Mouse (Mus musculus) MEL (cell line): Measurements from ENCODE around the gene Zc3h12b. TPM values are rescaled to one million over a fixed set of nuclear protein-coding genes. Genes with fewer than 3 reads are reported as not detected.
"Not testable (repeated sequence)": the region's sequence is repeated elsewhere in the genome, so short reads cannot be mapped to it uniquely, and the experiment has no call there.

Experiments
- DNase-seq: peaks from one replicate; pipeline ENCODE4 v3.0.0; 2011; ENCODE audit warnings: low read depth, low spot score
- H3K27ac ChIP-seq: 2 replicates; pipeline ENCODE4 v1.5.1; 2012; ENCODE audit warnings: low read depth, mild to moderate bottlenecking, control low read depth, low read length, moderate library complexity; ENCODE audit not compliant: control insufficient read depth
- H3K27me3 ChIP-seq, 2 experiments: fragments of 150-350 bp in 1 of 2; sonication (generic) in 1 of 2; 2 replicates each; pipeline ENCODE4 v1.6.1; 2012; ENCODE audit warnings: low read length in 2 of 2, mild to moderate bottlenecking in 2 of 2, improper control_type of control experiment in 1 of 2, moderate library complexity in 1 of 2; ENCODE audit not compliant: insufficient read depth in 2 of 2, control insufficient read depth in 1 of 2
- H3K36me3 ChIP-seq, 2 experiments: 2 replicates each; pipeline ENCODE4 v1.6.1; 2012 to 2014; ENCODE audit warnings: low read length in 2 of 2, improper control_type of control experiment in 1 of 2, inconsistent platforms in 1 of 2, mild to moderate bottlenecking in 1 of 2; ENCODE audit not compliant: insufficient read depth in 2 of 2, control insufficient read depth in 1 of 2
- H3K4me1 ChIP-seq, 2 experiments: fragments of 150-350 bp in 1 of 2; sonication (generic) in 1 of 2; 2 replicates each; pipeline ENCODE4 v1.6.1; 2012; ENCODE audit warnings: low read length in 2 of 2, improper control_type of control experiment in 1 of 2, mild to moderate bottlenecking in 1 of 2; ENCODE audit not compliant: insufficient read depth in 2 of 2, control insufficient read depth in 1 of 2
- H3K4me3 ChIP-seq, 2 experiments: fragments of 150-350 bp in 1 of 2; sonication (generic) in 1 of 2; 2 replicates each; pipeline ENCODE4 v1.5.1; 2012; ENCODE audit warnings: low read depth in 2 of 2, low read length in 2 of 2, mild to moderate bottlenecking in 2 of 2, moderate library complexity in 2 of 2, control low read depth in 1 of 2, improper control_type of control experiment in 1 of 2; ENCODE audit not compliant: control insufficient read depth in 1 of 2, insufficient read depth in 1 of 2
- H3K79me2 ChIP-seq: 2 replicates; pipeline ENCODE4 v1.6.1; 2012; ENCODE audit warnings: mild to moderate bottlenecking, low read length, moderate library complexity; ENCODE audit not compliant: control insufficient read depth, poor library complexity, insufficient read depth
- H3K9ac ChIP-seq: 2 replicates; pipeline ENCODE4 v1.6.1; 2012; ENCODE audit warnings: low read depth, mild to moderate bottlenecking, control low read depth, low read length, moderate library complexity; ENCODE audit not compliant: control insufficient read depth, poor library complexity, severe bottlenecking
- H3K9me3 ChIP-seq: fragments of 150-350 bp; sonication (generic); replicated peaks from 2 replicates; pipeline ENCODE4 v1.6.1; 2012; ENCODE audit warnings: mild to moderate bottlenecking, low read length, improper control_type of control experiment, moderate library complexity; ENCODE audit not compliant: insufficient read depth
- CHD2 ChIP-seq: IDR thresholded peaks from 2 replicates; pipeline ENCODE4 v1.6.1; 2011; ENCODE audit warnings: low read length, improper control_type of control experiment
- CTCF ChIP-seq, 3 experiments: IDR thresholded peaks in 2 of 3; conservative IDR thresholded peaks in 1 of 3; 2 replicates each; pipeline ENCODE4 v1.5.1; 2011 to 2012; ENCODE audit warnings: low read length in 3 of 3, low read depth in 2 of 3, mild to moderate bottlenecking in 2 of 3, improper control_type of control experiment in 1 of 3, inconsistent platforms in 1 of 3, mixed read lengths in 1 of 3, moderate library complexity in 1 of 3; ENCODE audit not compliant: control insufficient read depth in 1 of 3, insufficient read depth in 1 of 3, poor library complexity in 1 of 3, severe bottlenecking in 1 of 3
- ELF1 ChIP-seq: IDR thresholded peaks from 2 replicates; pipeline ENCODE4 v1.6.1; 2014; ENCODE audit warnings: low read depth, mild to moderate bottlenecking, inconsistent platforms, low read length, improper control_type of control experiment, moderate library complexity
- ETS1 ChIP-seq: IDR thresholded peaks from 2 replicates; pipeline ENCODE4 v1.6.1; 2012; ENCODE audit warnings: low read depth, mild to moderate bottlenecking, inconsistent platforms, low read length, improper control_type of control experiment, moderate library complexity
- GABPA ChIP-seq: IDR thresholded peaks from 2 replicates; pipeline ENCODE4 v1.6.1; 2012; ENCODE audit warnings: low read depth, mild to moderate bottlenecking, inconsistent platforms, low read length, improper control_type of control experiment, moderate library complexity
- HCFC1 ChIP-seq: IDR thresholded peaks from 2 replicates; pipeline ENCODE4 v1.6.1; 2012; ENCODE audit warnings: low read depth, mild to moderate bottlenecking, inconsistent platforms, low read length, improper control_type of control experiment, moderate library complexity
- MAFK ChIP-seq: IDR thresholded peaks from 2 replicates; pipeline ENCODE4 v1.6.1; 2011; ENCODE audit warnings: low read depth, mild to moderate bottlenecking, low read length, improper control_type of control experiment, borderline replicate concordance
- MYB ChIP-seq: IDR thresholded peaks from 2 replicates; pipeline ENCODE4 v1.6.1; 2011; ENCODE audit warnings: mild to moderate bottlenecking, low read depth, low read length, improper control_type of control experiment
- MYC ChIP-seq: IDR thresholded peaks from 2 replicates; pipeline ENCODE4 v1.6.1; 2011; ENCODE audit warnings: low read depth, mild to moderate bottlenecking, low read length, improper control_type of control experiment, moderate library complexity
- NELFE ChIP-seq: IDR thresholded peaks from 2 replicates; pipeline ENCODE4 v1.6.1; 2011; ENCODE audit warnings: low read depth, low read length, improper control_type of control experiment
- POLR2A ChIP-seq, 2 experiments: IDR thresholded peaks; 2 replicates each; pipeline ENCODE4 v1.6.1; 2011 to 2012; ENCODE audit warnings: low read length in 2 of 2, mild to moderate bottlenecking in 2 of 2, control low read depth in 1 of 2, improper control_type of control experiment in 1 of 2, low read depth in 1 of 2, moderate library complexity in 1 of 2; ENCODE audit not compliant: control insufficient read depth in 1 of 2, insufficient read depth in 1 of 2, poor library complexity in 1 of 2
- POLR2AphosphoS2 ChIP-seq: IDR thresholded peaks from 2 replicates; pipeline ENCODE4 v1.6.1; 2011; ENCODE audit warnings: low read length, improper control_type of control experiment
- POLR2AphosphoS5 ChIP-seq: IDR thresholded peaks from 2 replicates; pipeline ENCODE4 v1.6.1; 2012; ENCODE audit warnings: low read depth, borderline replicate concordance, mild to moderate bottlenecking, inconsistent platforms, low read length, moderate library complexity, mixed read lengths
- UBTF ChIP-seq: IDR thresholded peaks from 2 replicates; pipeline ENCODE4 v1.6.1; 2012; ENCODE audit warnings: low read depth, mild to moderate bottlenecking, inconsistent platforms, low read length, improper control_type of control experiment, moderate library complexity, borderline replicate concordance; ENCODE audit not compliant: insufficient read depth
- USF2 ChIP-seq, 2 experiments: IDR thresholded peaks; 2 replicates each; pipeline ENCODE4 v1.6.1; 2011 to 2012; ENCODE audit warnings: improper control_type of control experiment in 2 of 2, low read length in 2 of 2, borderline replicate concordance in 1 of 2, inconsistent platforms in 1 of 2, low read depth in 1 of 2, mild to moderate bottlenecking in 1 of 2; ENCODE audit not compliant: insufficient read depth in 1 of 2
- ZMIZ1 ChIP-seq: IDR thresholded peaks from 2 replicates; pipeline ENCODE4 v1.6.1; 2012; ENCODE audit warnings: low read depth, mild to moderate bottlenecking, inconsistent platforms, low read length, improper control_type of control experiment, moderate library complexity
- polyA plus RNA-seq, 2 experiments: library from polyadenylated mRNA; stranded (reverse) in 1 of 2; unstranded in 1 of 2; fragments of >175 nt in 1 of 2; fragments of >200 nt in 1 of 2; gene quantifications; 2 replicates each; pipeline versions ENCODE4 v1.2.1 to v1.2.4; 2012; ENCODE audit warnings: low replicate concordance in 2 of 2, low read depth in 1 of 2; ENCODE audit not compliant: insufficient read length in 2 of 2, insufficient read depth in 1 of 2, missing spikeins in 1 of 2
- total RNA-seq: library from RNA; depleted of rRNA; stranded (reverse); fragments of 300-350 nt; gene quantifications from 2 replicates; pipeline ENCODE4 v1.2.3, GENCODE M21; 2012

Zc3h12b gene
- total and polyA plus RNA-seq, 3 experiments, result under 0.01 to 0.17 TPM; not detected in 1

GRCm38 (mm10) chrX:95956497-95957293 is 245.2 kb downstream of the Zc3h12b start, which contains the start of gene Las1l (continued):
- TF ChIP-seq POLR2AphosphoS5, result 0 out of 2 replicates have a peak, but pooled peaks have one; percentile 72
- TF ChIP-seq MYC, result peak; percentile 79; the same call in 1 of the 2 replicates
- peak; percentile 82 for TF ChIP-seq ZMIZ1
- no peak for TF ChIP-seq USF2 (IDR thresholded peaks at IDR 0.05; ENCODE audit: borderline replicate concordance in 1 of 2, insufficient read depth in 1 of 2, low read depth in 1 of 2, low read length in 2 of 2)
- peak; percentile 91 for TF ChIP-seq HCFC1
- TF ChIP-seq UBTF, result no peak
- TF ChIP-seq ETS1, result peak; percentile 45; the same call in 1 of the 2 replicates
- TF ChIP-seq GABPA, result no peak
- TF ChIP-seq CTCF (IDR thresholded peaks at IDR 0.05 in 2 of 3, conservative IDR thresholded peaks at IDR 0.05 in 1 of 3; ENCODE audit: control insufficient read depth in 1 of 3, insufficient read depth in 1 of 3, low read depth in 2 of 3, low read length in 3 of 3, poor library complexity in 1 of 3, severe bottlenecking in 1 of 3), result peak in 1 of 3 experiments; percentile 42; a peak in 2 of 6 replicates
- TF ChIP-seq POLR2AphosphoS2, result peak; percentile 90
- TF ChIP-seq MAFK, result no peak

GRCm38 (mm10) chrX:95957461-95957860 is 246.0 kb downstream of the Zc3h12b start:
- not testable (repeated sequence) for H3K27me3 ChIP-seq, H3K9me3 ChIP-seq, H3K36me3 ChIP-seq, H3K4me1 ChIP-seq
- DNase-seq, result peak; percentile 43
- peak overlapping the region; percentile 65 for H3K9ac ChIP-seq
- peak overlapping the region; percentile 60 for H3K27ac ChIP-seq
- peaks cover 16% of the 10 kb centered on the region for H3K79me2 ChIP-seq
- peak overlapping the region; percentile 56 to 63 for H3K4me3 ChIP-seq

- no peak overlapping the region for H3K9ac ChIP-seq
- no peak for DNase-seq
These were observed 251.9 kb downstream of the Zc3h12b start for GRCm38 (mm10) chrX:95963366-95963765.

More at GRCm38 (mm10) chrX:95963366-95963765, 251.9 kb downstream of the Zc3h12b start:
- no peaks in the 10 kb centered on the region for H3K9me3 ChIP-seq
- H3K4me3 ChIP-seq, result no peak overlapping the region
- H3K79me2 ChIP-seq, result no peaks in the 10 kb centered on the region; the same call in 1 of the 2 replicates
- TF ChIP-seq POLR2A (IDR thresholded peaks at IDR 0.05; ENCODE audit: control insufficient read depth in 1 of 2, insufficient read depth in 1 of 2, low read depth in 1 of 2, low read length in 2 of 2, poor library complexity in 1 of 2) (no peak), CHD2 (no peak), ELF1 (no peak), GABPA (no peak), MYB (no peak), NELFE (no peak)
- H3K27ac ChIP-seq, result no peak overlapping the region
- H3K4me1 ChIP-seq, result peaks cover 0 to 6% of the 10 kb centered on the region in 2 experiments; a peak in 1 of 4 replicates
- no peaks in the 10 kb centered on the region for H3K36me3 ChIP-seq
- H3K27me3 ChIP-seq, result no peaks in the 10 kb centered on the region
